Mouse (Mus musculus) thymus, adult 18-20 months (tissue): ENCODE measurements at regions not wholly inside any gene's neighbourhood (a gene's known extent, or its start where the extent isn't known, plus 50 kb on each side); places are given as distances from the start of the nearest gene placed in this dataset.

Experiments used
- DNase-seq, 2 experiments: peaks; one replicate each; pipeline ENCODE4 v3.0.0; 2022; ENCODE audit warnings: mixed read lengths in 2 of 2

DNA sequence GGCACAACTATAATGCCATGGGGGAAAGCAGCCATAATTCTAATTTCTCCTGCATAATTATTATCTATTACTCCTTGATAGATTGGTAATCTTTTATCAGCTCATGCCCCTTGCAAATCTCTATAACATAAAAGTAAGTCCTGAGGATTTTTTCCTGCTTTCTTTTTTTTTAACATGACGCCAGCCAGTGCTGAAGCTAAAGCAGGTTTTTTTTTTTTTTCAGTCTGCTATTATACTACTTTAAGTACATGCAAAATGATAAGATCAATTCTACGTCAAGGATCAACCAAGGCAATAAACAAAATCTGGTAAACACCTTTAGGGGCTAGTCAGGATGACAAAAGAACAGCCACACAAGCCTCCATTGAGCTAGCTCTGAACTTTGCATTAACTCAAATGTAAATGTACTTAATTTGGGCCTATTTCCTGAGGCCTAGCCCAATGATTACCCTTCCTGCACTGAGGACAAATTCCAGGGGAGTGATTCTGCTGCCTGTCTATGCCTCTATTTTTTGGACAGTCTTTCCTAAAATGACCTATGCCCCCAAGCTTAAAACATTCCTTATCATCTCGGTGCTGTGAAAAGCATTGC lies 434.8 kb downstream of the 1810013L24Rik start:
- no peak for DNase-seq

DNA sequence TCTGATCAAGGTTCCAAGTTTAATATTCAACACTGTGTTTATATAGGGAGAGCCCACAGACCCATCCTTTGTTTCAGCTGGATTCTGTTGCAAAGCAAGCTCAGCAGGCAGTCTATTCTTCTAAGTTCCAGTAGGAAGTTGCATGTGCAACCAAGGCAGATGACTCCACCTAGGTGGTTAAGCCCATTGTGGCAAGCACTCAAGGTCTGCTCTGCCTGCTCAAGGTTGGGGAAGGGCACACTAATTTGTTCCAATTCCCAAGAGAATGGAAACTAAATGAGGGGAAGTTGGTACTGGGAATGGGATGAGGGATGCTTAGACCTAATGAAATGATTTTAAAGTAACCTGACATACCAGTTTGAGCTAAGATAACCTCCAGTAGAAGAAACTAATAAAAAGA lies 437.3 kb downstream of the 1810013L24Rik start:
- no peak for DNase-seq

DNA sequence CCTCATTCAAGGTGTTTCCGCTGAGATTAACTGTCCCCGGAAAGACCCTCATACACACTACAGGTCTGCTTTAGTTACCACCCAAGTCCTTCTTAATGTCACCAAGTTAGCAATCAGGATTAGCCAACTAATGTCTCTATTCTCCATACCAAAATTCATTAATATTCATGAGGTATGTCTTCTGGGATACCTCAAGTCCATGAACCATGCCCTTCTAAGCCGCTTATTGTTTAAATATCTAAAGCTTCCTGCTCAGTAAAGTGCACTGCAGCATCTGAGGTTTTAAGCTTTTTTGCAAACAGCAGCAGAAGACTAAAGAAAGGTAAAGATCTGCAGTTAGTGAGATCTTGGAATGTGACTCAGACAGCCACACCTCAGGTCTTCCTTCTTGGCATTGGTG lies 440.2 kb downstream of the 1810013L24Rik start:
- DNase-seq = no peak

DNA sequence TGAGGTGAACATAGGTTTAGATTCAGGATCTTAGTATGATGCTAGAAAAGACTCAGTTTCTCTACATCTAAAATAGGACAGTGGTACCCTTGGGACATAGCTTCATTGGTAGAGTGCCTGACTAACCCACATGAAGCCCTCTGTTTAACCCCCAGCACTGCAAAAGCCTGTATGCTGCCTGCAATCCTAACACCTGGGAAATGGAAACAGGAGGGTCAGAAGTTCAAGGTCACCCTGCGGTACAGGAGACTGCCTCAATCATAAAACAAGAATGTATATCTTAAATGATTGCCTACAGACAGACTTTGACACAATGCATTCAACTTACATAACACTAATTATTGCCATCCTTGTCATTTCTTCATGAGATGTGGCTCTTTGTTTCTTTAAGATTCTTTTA lies 440.8 kb downstream of the 1810013L24Rik start:
- no peak for DNase-seq

DNA sequence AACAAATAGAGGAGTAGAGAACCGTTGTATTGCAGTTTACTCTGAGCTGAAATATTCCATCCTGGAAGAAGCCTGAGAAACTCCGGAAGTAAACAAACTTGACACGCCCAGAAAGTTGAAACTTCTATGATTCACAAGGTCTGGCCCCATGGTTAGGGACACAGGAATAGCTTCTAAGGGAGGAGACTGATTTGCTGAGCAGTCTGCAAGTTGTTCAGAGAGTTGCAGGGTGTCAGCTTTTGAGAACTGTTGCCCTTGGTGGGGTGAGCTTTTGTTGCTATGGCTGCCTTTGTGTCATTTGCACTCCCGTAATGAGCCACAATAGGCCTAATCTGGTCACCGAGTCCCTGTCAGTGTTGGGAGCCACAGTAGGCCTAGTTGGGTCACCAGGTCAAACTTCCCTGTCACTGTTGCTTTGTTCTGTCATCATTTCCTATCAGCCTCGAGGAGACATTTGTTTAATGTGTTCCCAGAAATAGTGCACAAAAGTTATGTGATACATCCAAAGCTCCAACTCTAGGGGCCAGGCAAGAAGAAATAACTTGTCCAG lies 443.9 kb downstream of the 1810013L24Rik start:
- DNase-seq = no peak

DNA sequence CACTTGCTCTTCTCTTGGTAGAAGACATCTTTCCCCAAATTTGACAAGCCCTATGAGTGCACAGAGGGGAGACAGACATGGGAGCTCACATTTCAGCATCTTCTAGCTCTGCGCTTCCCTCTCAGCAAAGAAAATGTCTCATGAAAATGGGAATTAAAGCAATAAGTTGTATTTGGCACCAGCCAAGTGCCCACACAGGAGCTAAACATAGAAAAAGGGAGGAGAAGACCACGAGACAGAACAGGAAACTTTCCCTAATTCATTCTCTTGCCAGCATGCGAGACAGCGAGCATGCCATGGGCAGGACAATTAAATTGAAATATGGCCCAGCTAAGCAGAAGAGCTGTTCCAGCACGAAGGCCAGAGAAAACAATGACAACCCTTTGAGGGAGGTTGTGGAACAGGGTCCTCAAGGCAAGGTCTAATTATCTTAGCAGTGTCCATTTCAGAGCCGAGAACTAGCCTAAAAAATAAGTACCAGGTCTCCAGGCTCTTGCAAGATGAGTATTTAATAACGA lies 444.7 kb downstream of the 1810013L24Rik start:
- DNase-seq = no peak

DNA sequence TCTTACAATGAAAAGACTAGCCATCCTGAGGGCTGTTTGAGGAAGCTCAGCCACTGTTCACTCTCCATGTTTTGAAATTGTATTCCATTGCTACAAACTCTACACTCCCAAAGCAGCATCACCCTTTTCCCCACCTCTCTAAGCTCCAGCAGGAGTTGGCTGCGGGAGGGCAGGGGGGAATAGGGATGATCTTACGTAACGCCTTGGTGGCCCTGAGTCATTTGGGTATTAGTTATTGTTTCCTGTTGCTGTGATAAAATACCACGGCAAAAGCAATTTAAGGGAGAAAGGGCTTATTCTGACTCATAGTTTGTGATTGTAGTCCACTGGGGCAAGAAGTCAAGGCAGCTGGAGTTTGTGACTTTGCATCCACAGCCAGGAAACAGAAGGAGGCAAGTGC lies 445.5 kb downstream of the 1810013L24Rik start:
- DNase-seq = no peak

DNA sequence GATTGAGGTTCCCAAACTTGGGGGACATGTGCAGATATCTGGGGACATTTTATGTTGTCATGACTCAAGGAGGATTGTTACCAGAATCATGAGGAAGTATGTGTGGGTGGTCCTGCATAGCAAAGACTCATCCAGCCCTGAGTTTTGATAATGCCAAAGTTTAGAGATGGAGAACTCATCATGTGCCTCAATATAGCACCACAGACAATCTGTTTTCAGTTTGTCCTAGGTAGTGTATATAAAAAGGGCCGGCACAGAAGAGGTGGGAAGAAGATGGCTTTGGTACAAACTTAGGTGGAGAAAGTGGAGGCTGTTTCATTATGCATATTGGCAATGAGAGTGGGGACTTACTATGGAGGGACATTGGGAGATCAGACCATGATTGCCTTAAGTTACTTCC lies 447.2 kb downstream of the 1810013L24Rik start:
- no peak for DNase-seq

DNA sequence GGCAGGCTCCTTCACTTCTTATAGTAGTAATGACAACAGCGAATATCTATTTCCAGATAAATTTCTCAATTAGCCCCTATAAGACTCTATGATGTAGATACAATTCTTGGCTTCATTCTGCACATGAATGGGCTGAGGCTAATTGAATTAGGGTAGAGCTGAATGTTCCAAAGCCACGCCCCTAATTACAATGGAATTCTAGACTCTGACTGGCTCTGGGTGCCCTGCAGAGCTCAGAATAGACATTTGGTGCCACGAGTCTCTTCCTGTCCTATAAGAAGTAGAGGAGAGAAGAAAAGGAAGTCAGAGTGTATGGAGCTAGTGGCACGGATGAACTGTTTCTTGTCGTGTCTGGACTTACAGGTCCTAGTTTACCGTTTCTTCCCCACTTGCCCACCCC lies 449.8 kb downstream of the 1810013L24Rik start:
- DNase-seq = no peak

DNA sequence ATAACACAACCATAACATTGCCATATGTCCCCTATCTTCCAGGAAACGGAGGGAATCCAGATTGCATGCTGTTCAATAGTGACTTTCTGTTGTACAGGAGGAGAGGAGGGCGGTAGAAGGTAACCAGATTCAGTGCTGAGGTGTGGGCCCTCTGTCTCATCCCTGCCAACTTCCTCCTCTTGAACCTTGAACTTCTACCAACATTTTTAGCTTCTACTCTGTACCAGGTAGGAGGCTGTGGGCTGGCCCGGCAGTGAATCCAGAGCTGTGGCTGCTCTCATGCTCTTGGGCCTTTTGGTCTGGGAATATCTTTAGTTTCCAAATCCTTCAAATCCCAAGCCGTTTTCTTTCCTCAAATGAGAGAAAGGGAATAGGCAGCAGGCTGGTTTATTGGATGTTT lies 450.5 kb downstream of the 1810013L24Rik start:
- no peak for DNase-seq

DNA sequence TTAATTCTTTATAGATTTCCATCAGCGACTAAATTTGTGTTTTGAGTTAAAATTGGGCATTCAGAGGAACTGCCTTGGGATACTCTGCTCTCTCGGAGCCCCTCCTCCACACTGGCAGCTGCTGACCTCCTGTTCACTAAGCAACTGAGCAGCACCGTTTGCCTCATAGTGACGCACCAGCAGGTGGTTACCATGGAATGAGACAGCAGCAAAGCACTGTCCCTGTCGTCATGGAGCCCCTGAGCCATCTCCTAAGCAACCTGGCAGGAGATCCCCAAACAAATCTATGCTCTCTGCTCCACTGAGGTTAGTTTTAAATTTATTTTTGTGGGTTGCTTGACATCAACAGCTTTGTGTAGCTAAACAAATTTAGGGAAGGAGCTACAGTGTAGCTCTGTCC lies 451.0 kb downstream of the 1810013L24Rik start:
- no peak for DNase-seq

DNA sequence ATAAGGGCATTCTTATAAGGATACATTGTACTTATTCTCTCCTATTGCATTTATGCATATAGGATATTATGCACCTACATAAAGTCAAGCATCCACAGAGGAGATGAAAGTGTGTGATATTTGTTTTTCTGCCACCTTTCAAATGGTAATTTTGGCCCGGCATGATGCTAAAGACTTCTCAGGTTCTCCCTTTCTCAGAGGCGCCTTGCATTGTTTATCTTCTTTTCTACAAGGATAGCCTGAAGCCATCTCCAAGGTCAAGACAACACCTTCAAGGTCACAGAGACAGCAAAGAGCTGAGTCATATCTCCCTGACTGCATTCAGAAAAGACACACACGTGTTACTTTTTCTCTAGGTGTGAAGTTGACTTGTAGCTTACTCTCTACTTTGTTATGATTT lies 454.5 kb downstream of the 1810013L24Rik start:
- DNase-seq = no peak

DNA sequence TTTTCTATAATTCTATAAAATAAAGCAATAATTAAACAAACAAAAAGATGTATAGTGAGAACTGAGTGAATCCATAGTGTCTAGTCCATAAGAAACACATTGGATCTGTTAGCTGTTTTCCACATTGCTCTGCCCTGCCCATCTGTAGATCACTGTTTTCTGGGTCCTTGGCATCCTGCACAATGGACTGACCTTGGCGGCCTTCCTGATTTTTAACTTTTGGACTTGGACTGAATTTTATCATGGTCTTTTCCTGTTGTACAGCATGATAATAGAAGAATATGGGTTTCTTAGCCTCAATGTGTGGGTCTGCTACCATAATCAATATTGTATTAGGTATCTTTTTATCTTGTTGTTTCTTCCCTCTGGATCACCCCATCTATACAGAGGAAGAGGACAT lies 456.0 kb downstream of the 1810013L24Rik start:
- no peak for DNase-seq

DNA sequence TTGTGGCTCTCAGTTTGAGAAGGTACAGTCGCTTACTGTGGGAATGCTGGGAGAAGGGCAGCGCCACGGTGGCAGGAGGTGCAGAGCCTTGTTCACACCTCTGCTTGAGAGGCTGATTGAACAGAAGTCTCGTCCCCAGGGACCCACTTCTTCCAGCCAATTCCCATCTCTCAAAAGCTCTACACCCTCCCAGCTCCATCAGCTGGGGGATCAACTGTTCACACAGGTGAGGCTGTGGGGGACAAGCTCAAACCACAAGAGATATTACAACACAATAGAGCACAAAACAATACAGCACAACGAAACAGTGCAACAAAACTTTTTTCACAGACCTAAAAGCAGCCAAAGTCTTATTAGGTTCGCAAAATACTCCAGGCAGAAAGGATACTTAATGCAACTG lies 457.7 kb downstream of the 1810013L24Rik start:
- DNase-seq = no peak

DNA sequence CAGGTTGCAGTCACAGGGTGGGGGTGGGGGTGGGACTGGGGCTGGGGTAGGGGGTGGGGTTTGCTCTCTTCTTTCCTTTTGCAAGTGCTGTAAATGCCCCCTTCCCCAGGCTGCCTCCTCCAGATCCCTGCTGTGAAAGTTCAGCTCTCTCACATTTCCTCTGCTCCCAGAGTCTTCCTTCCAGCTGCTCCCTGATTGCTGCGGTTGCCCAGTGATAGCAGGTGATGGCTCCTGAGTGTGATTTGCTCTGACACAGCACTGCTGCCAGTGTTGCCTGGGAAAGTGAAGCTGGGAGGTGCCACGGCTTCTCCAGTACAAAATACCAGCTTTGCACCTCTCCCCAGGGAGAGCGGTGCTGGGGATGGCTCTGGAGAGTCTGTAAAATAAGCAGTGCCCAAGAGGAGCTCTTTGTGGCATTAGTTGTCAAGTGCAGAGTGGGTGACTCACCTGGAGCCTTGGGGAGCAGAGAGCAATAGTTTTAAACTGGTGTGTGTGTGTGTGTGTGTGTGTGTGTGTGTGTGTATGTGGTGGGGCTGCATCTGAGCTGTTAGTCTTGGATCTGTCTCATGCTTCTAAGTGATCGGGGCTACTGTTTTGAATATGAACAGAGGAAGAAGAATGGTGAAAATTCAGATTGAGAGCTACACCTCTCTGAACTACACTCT lies 461.6 kb downstream of the 1810013L24Rik start:
- no peak for DNase-seq

DNA sequence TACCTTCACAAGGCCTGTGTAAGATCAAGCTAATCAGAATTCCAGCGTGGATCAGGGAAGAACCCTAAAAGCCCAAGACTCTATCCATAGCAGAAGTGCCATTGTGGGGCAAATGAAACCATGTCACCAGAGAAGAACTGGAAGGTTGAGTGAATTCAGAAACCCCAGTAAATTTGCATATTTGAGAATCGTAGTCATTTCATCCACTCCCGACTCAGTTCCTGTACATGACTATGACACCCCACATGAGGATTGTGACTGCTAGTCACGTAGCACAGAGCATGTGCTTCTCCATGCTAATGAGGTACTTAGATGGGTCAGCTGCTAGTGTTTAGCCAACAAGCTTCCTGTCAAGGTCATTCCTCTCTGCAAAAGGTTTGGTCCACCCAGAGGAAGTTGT lies 473.2 kb downstream of the 1810013L24Rik start:
- DNase-seq = no peak

DNA sequence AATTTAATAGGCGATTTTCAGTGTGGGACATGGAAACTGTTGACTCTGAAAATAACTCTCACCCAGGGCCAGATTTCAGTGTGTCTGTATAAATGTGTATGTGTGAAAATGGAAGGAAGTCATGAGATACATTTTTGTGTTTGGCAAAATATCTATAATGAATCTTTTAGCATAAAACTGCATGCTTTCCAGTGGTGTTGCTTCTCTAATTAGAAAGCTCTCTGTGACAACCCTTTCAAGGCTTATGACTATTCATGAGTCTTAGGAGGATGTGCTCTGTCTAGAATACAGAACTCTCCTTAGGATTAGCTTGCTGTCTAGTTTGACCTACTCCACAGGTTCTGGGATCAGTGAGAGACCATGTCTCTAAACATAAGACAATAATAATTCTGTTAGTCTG lies 474.2 kb downstream of the 1810013L24Rik start:
- no peak for DNase-seq

DNA sequence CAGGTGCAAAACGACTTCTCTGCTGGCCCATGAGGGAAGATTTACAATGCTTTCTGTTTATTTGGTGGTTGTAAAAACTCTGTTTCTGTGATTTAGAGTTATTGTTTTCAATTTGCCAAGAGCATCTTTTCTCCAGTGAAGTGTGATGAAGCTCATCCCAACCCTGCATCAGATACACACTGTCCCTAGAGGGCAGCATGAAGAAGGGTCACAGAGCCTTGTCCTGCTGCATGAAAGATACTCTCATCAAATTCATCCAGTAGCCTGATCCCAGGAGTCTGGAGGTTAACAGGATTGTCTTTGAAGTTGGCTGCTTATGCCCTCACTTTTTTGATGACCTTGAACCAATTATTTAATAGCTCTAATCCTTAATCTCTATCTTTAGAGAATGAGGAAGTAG lies 480.8 kb downstream of the 1810013L24Rik start:
- DNase-seq = no peak

DNA sequence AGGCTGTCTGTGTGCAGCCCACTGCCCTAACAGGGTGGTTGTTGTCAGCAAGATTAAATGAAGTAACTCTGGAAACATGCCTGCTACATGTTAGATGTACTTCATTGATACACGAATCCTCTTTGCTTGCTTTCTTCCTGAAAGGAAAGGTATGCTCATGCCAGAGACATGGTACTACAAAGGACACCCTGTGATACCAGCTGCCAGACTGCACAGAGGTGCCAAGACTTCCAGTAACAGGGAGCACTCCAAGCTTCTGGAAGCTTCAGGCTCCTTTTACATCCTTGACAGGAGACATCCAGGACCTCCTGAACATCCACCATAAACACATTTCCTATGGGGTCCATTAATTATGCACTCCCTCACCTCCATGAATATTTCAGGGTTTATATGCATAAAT lies 505.7 kb downstream of the 1810013L24Rik start:
- no peak for DNase-seq

DNA sequence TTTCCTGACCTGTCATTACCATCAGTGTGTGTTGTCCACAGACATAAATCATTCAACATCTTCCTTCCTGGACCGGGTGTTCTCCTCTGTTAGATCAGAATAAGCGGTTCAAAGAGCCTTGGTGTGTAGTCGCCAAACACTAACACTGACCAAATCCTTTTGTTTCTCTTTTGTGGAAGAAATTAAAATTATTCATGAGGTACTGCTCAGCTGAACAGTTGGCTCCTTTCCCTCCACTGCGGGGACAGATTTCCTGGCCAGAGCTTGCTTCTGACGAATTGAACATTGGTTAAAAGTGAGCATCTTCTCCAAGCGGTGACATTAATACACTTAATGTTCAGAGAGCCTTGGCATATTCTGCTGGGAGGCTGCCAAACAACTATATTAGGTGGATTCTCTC lies 506.2 kb downstream of the 1810013L24Rik start:
- no peak for DNase-seq

DNA sequence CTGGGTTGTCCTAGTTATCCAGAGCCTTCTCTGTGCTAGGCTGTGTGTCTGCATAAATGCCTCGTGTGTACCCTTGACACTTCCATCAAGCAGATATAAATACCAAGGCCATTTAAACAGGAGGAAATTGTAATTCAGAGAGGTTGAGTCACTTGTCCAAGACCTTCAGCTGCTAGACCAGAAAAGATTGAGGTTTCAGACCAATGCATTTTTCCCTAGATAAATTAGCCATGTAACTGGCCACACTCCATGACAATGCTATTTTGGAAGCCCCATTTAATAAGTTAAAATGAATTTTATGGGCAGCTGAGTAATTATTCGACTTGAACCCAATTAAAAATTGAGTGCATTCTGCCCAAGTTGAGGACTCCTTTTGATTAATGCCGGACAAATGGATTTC lies 509.6 kb downstream of the 1810013L24Rik start:
- DNase-seq = no peak

DNA sequence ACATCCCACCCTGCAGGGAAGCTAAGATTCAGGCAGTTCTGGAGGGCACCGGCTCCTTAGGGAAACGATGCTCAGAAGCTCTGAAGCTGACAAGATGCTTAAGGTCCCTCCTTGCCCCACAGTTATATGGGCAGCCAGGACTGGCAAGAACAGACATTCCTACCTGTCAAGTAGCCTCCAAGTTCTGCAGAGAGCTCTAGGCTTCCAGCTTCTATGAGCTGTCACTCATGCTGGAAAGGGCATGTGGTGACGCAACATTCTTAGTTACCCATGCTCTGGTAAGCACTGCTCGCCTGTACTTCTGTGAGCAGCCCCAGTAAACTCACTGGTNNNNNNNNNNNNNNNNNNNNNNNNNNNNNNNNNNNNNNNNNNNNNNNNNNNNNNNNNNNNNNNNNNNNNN lies 511.3 kb downstream of the 1810013L24Rik start:
- DNase-seq = no peak

DNA sequence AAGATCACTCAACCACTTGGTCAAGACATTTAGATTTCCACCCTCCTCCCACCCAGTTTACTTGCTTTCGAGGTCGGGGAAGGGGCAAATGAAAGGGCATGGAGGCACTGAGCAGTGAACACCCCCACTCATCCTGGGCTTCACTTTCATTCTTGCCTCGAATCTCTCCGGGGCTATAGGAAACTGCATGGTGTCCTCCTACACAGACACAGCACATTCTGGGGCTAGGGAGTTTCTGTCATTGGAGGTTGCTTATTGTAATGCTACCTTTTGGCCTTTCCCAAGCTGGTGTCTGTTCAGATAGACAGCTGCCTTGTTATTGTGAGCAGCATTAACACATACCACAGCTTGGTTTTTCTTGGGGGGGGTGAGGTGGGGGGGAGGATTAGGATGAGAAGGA lies 523.9 kb downstream of the 1810013L24Rik start:
- DNase-seq = no peak

DNA sequence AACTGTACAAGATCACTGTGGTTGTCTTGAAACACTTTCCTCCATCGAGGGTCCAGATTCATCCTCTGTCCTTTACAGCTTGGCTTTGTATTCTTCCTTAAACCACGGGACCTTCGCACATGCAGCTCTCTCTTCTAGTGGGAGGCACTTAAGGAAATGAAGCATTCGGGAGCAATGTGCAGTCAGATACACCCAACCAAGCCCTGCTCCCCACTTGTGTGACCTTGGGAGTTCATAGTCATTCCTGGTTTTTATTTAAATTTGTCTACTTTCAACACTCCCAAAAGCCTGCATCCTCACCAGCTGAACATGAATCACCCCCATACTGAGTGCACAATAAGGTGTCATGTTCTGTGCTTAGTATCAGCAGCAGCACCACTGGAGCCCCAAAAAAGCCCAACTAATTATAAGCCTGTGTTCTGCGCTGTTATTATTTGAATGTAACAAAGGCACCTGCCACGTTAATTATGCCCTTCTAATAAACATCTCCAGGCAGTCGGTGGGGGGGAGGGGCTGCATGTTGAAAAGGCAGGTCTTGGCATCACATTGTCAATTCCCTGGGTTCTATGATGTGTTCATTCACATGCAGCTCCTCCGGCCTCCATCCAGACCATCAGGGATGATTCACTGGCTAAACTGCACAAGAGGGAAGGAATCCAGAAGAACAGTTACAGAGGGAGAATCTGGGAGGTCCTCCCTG lies 524.6 kb downstream of the 1810013L24Rik start:
- no peak for DNase-seq
